Mouse (Mus musculus) limb, embryonic 10.5 days (tissue): ENCODE measurements around the gene Pklr. TPM values are rescaled to one million over a fixed set of nuclear protein-coding genes. Genes with fewer than 3 reads are reported as not detected.

Experiments used
- DNase-seq: peaks from one replicate; pipeline ENCODE4 v3.0.0-alpha.2; 2017; ENCODE audit warnings: low spot score
- H3K27ac ChIP-seq: fragments of 300-500 bp; sonication (generic); 2 replicates; pipeline ENCODE4 v1.5.1; 2016; ENCODE audit warnings: mild to moderate bottlenecking
- H3K27me3 ChIP-seq: fragments of 300-500 bp; sonication (generic); 2 replicates; pipeline ENCODE4 v1.6.1; 2016; ENCODE audit warnings: low read depth, mild to moderate bottlenecking; ENCODE audit not compliant: poor library complexity, severe bottlenecking
- H3K36me3 ChIP-seq: fragments of 300-500 bp; sonication (generic); 2 replicates; pipeline ENCODE4 v1.6.1; 2016; ENCODE audit warnings: mild to moderate bottlenecking, moderate library complexity
- H3K4me1 ChIP-seq: fragments of 300-500 bp; sonication (generic); 2 replicates; pipeline ENCODE4 v1.6.1; 2016
- H3K4me3 ChIP-seq: fragments of 300-500 bp; sonication (generic); 2 replicates; pipeline ENCODE4 v1.5.1; 2016; ENCODE audit warnings: mild to moderate bottlenecking, moderate library complexity
- H3K9me3 ChIP-seq: fragments of 300-500 bp; sonication (generic); replicated peaks from 2 replicates; pipeline ENCODE4 v1.6.1; 2016; ENCODE audit warnings: mild to moderate bottlenecking
- WGBS: fragments of 180-500 bp; shearing (Covaris S2); methylation state at CpG from one replicate; pipeline ENCODE4 v1.1.7; 2016; 5-methylcytosine and 5-hydroxymethylcytosine counted together
- polyA plus RNA-seq: library from polyadenylated mRNA; unstranded; fragments of >200 nt; fragmentation: Nextera tagmentation; extraction: Ambion mirVana; gene quantifications from 2 replicates; pipeline ENCODE4 v1.2.1, GENCODE M21; 2016

Gene Pklr
- polyA plus RNA-seq, 1 experiment from 2014 or later: 3.6 TPM

GRCm38 (mm10) chr3:89132285-89133062 lies 3.5 kb upstream of the Pklr start:
- Histone ChIP-seq H3K27ac (peak overlapping the region; percentile 42; the same call in 1 of the 2 replicates), H3K4me1 (peaks cover 22% of the 10 kb centered on the region), H3K27me3 (peaks cover 38% of the 10 kb centered on the region), H3K36me3 (no peaks in the 10 kb centered on the region), H3K9me3 (no peaks in the 10 kb centered on the region), H3K4me3 (peak overlapping the region; percentile 42)
- 16% methylated on average over 30 of the region's 30 CpGs for WGBS
- peak; percentile 57 for DNase-seq

GRCm38 (mm10) chr3:89133063-89133450 lies 2.9 kb upstream of the Pklr start:
- Histone ChIP-seq H3K4me1 (peaks cover 22% of the 10 kb centered on the region), H3K9me3 (no peaks in the 10 kb centered on the region), H3K27ac (no peak overlapping the region), H3K36me3 (no peaks in the 10 kb centered on the region), H3K27me3 (peaks cover 38% of the 10 kb centered on the region), H3K4me3 (no peak overlapping the region)
- no peak for DNase-seq
- WGBS: 83% methylated on average over 7 of the region's 7 CpGs

GRCm38 (mm10) chr3:89133752-89134151 lies 2.2 kb upstream of the Pklr start:
- Histone ChIP-seq H3K27me3 (peaks cover 38% of the 10 kb centered on the region), H3K4me3 (no peak overlapping the region), H3K27ac (no peak overlapping the region), H3K9me3 (no peaks in the 10 kb centered on the region), H3K4me1 (peaks cover 21% of the 10 kb centered on the region), H3K36me3 (no peaks in the 10 kb centered on the region)
- WGBS: 81% methylated on average over 1 of the region's 1 CpGs
- DNase-seq: no peak

- DNase-seq: no peak
- no peaks in the 10 kb centered on the region for H3K36me3 ChIP-seq
- WGBS: 38% methylated on average over 9 of the region's 9 CpGs
Measured at GRCm38 (mm10) chr3:89136365-89136764, 423 bp downstream of the Pklr start.

GRCm38 (mm10) chr3:89144821-89145220 lies 8.9 kb downstream of the Pklr start:
- no peak for DNase-seq
- peaks cover 38% of the 10 kb centered on the region for H3K4me1 ChIP-seq
- 78% methylated on average over 10 of the region's 10 CpGs for WGBS
- H3K9me3 ChIP-seq: no peaks in the 10 kb centered on the region
- no peak overlapping the region for H3K27ac ChIP-seq
- no peaks in the 10 kb centered on the region for H3K36me3 ChIP-seq
- peaks cover 46% of the 10 kb centered on the region for H3K27me3 ChIP-seq
- no peak overlapping the region; the same call in 1 of the 2 replicates for H3K4me3 ChIP-seq

More at GRCm38 (mm10) chr3:89136365-89136764, 423 bp downstream of the Pklr start:
- peak overlapping the region; percentile 39; the same call in 1 of the 2 replicates for H3K27ac ChIP-seq
- H3K4me1 ChIP-seq: peaks cover 22% of the 10 kb centered on the region
- H3K4me3 ChIP-seq: peak overlapping the region; percentile 6; the same call in 1 of the 2 replicates
- no peaks in the 10 kb centered on the region for H3K9me3 ChIP-seq
- peaks cover 40% of the 10 kb centered on the region for H3K27me3 ChIP-seq

GRCm38 (mm10) chr3:89145566-89145965 lies 9.6 kb downstream of the Pklr start:
- peaks cover 53% of the 10 kb centered on the region for H3K27me3 ChIP-seq
- WGBS: 38% methylated on average over 8 of the region's 8 CpGs
- DNase-seq: no peak
- no peaks in the 10 kb centered on the region for H3K9me3 ChIP-seq
- H3K4me1 ChIP-seq: peaks cover 38% of the 10 kb centered on the region
- no peak overlapping the region for H3K4me3 ChIP-seq
- no peak overlapping the region for H3K27ac ChIP-seq
- no peaks in the 10 kb centered on the region for H3K36me3 ChIP-seq

- Histone ChIP-seq H3K4me1 (peaks cover 34% of the 10 kb centered on the region), H3K27me3 (peaks cover 60% of the 10 kb centered on the region), H3K4me3 (peak overlapping the region; percentile 44), H3K27ac (0 out of 2 replicates have a peak overlapping the region, but pooled peaks have one; percentile 5), H3K9me3 (no peaks in the 10 kb centered on the region), H3K36me3 (no peaks in the 10 kb centered on the region)
- 22% methylated on average over 26 of the region's 26 CpGs for WGBS
- DNase-seq: no peak
Measured at GRCm38 (mm10) chr3:89147101-89147978, 11.4 kb downstream of the Pklr start.

- DNase-seq: peak; percentile 50
- peaks cover 34% of the 10 kb centered on the region for H3K4me1 ChIP-seq
- no peaks in the 10 kb centered on the region for H3K9me3 ChIP-seq
- H3K4me3 ChIP-seq: peak overlapping the region; percentile 44
- H3K27me3 ChIP-seq: peaks cover 66% of the 10 kb centered on the region
- 9% methylated on average over 15 of the region's 15 CpGs for WGBS
- H3K27ac ChIP-seq: 0 out of 2 replicates have a peak overlapping the region, but pooled peaks have one; percentile 5
- no peaks in the 10 kb centered on the region for H3K36me3 ChIP-seq
Measured at GRCm38 (mm10) chr3:89147979-89148311, 12.0 kb downstream of the Pklr start.

GRCm38 (mm10) chr3:89148567-89148966 lies 12.6 kb downstream of the Pklr start:
- Histone ChIP-seq H3K27ac (no peak overlapping the region), H3K4me3 (peak overlapping the region; percentile 44; the same call in 1 of the 2 replicates), H3K36me3 (no peaks in the 10 kb centered on the region), H3K9me3 (no peaks in the 10 kb centered on the region), H3K27me3 (peaks cover 68% of the 10 kb centered on the region), H3K4me1 (peaks cover 34% of the 10 kb centered on the region)
- no peak for DNase-seq
- WGBS: 67% methylated on average over 14 of the region's 14 CpGs

- 49% methylated on average over 17 of the region's 17 CpGs for WGBS
- peaks cover 13% of the 10 kb centered on the region for H3K4me1 ChIP-seq
- H3K27ac ChIP-seq: no peak overlapping the region
- H3K27me3 ChIP-seq: peaks cover 63% of the 10 kb centered on the region
- H3K9me3 ChIP-seq: no peaks in the 10 kb centered on the region
- no peak for DNase-seq
- no peaks in the 10 kb centered on the region for H3K36me3 ChIP-seq
- H3K4me3 ChIP-seq: no peak overlapping the region
Measured at GRCm38 (mm10) chr3:89152084-89152835, 16.3 kb downstream of the Pklr start.

- Histone ChIP-seq H3K4me1 (peaks cover 14% of the 10 kb centered on the region), H3K36me3 (no peaks in the 10 kb centered on the region), H3K27ac (no peak overlapping the region), H3K4me3 (no peak overlapping the region), H3K27me3 (peaks cover 46% of the 10 kb centered on the region), H3K9me3 (no peaks in the 10 kb centered on the region)
- no peak for DNase-seq
- 88% methylated on average over 8 of the region's 8 CpGs for WGBS
Measured at GRCm38 (mm10) chr3:89156951-89157350, 21.0 kb downstream of the Pklr start.

- Histone ChIP-seq H3K9me3 (no peaks in the 10 kb centered on the region), H3K4me3 (0 out of 2 replicates have a peak overlapping the region, but pooled peaks have one; percentile 67), H3K27me3 (peaks cover 35% of the 10 kb centered on the region), H3K4me1 (peaks cover 14% of the 10 kb centered on the region), H3K36me3 (no peaks in the 10 kb centered on the region), H3K27ac (no peak overlapping the region)
- WGBS: 25% methylated on average over 7 of the region's 7 CpGs
- peak; percentile 22 for DNase-seq
Measured at GRCm38 (mm10) chr3:89158651-89159050, 22.7 kb downstream of the Pklr start.
